Mouse (Mus musculus): Measurements from ENCODE around the gene Ccdc149. TPM values are rescaled to one million over a fixed set of nuclear protein-coding genes. Genes with fewer than 3 reads are reported as not detected.

Gene Ccdc149
- total RNA-seq, 4 experiments from 2014 or later: 0.41 to 1.7 (median 1.2) TPM

Other genes starting within 250 kb of the Ccdc149 start
- 1 to 10 TPM; 2.4 to 7.7 (median 4.5) TPM for gene Sod3, start 107.7 kb downstream of the Ccdc149 start, total RNA-seq (2022)
- 1 to 10 TPM in 3 of 4 experiments, under 1 TPM in 1; 0.80 to 1.5 (median 1.1) TPM for gene Lgi2, start 94.9 kb upstream of the Ccdc149 start, total RNA-seq (2022)
- gene Sepsecs, start 198.2 kb upstream of the Ccdc149 start, total RNA-seq (2022): 1 to 10 TPM; 5.8 to 6.9 (median 6.3) TPM